Mouse (Mus musculus) embryo, embryonic 11.5 days (tissue): ENCODE results near the gene Apol8.

Source experiments
- DNase-seq: peaks from one replicate; pipeline ENCODE4 v3.0.0-alpha.2; 2012; ENCODE audit warnings: low read depth, low spot score

Apol8 gene

DNA sequence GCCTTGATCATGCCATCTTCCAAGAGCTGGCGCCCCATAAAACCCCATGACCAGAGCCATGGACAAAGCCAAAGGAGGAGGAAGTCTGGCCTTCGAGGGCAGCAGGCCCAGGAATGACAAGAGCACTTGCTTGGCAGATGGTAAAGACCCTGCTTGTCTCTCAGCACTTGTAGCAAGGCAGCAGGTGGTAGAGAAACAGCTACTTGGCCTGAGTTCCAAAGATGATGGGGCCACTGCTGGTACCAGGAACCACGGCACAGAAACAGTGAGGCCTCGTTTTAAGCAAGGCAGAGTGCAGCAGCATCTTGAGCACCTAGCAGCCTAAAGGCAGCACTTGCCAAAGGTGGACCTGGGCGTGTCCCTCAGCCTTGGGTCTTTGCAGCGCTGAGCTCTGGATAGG, 31.6 kb upstream of the Apol8 start:
- no peak for DNase-seq

DNA sequence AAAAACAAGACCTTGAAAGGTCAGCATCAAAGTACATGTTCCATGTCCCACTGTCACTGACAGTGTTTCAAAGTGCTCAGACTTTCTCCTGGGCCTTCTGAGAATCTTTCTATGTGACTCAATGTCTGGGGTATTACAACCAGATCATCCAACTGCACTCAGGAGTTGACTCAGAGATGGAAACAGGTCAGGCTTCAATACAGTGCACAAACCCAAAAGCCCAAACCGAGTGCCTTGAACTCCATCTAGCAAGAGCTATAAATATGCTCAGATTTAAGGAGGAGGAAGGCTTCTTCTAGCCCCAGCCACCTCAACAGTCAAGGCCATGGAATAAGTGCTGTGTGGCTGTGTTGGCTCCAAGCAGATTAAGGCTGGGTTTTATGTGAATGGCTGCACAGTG, 29.0 kb upstream of the Apol8 start:
- no peak for DNase-seq

DNA sequence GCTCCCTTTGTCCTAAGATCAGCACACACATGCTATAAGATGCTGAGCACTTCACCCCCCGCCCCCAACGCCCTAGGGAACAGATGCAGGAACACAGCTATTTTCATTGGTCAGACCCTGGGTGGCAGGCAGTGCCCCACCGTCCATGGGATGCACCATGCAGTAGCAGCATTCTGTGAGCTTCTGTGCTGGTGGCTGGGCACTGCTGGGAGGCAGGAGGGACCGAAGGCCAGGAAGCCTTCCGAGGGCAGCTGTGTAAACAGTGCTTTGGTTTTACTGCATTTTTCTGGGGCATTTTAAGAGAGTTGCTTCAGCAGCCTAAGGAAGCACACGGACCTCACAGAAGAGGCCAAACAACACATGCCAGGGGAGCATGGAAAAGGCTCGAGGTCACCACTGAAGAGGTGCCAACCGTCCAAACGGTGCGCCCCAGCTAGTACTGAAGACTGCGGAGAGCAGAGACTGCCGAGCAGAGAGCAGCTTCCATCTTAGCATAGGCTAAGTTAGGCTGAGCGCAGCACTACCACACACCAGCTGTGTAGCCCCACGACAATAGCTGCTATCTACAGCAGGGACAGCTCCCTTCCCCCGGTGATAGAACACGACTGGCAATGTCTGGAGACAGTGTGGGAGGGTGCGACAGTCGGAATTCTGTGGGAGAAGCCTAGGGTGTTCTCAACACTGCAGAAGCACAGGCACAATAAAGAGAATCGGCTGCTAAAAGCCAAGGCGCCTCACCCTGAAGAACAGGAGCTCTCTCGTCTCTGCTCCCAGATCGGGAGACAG, 27.4 kb upstream of the Apol8 start:
- no peak for DNase-seq

DNA sequence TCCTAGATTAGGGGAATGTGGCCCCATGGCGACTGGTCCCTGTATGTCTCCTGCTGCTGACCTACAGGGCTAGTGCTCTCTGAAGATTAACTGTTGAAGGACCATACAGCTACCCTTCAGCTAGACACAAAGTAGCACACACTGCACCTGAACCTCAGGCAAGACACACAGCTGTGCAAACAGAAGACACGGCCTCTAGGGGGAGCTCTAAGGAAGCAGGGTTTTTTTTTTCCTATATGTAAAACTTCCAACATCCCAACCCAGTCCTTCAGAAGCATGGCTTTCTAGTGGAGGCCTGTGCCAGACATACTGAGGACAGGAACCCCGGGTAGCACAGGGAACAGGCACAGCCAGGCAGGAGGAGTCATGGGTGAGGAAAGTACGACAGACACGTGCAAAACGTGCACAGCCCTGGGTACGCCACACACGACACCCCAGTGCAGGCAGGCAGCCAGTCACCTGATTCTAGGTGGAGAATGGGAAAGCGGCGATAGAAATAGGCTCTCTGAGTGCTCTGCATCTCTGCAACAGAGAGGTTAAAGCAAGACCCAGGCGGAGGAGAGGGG, 25.7 kb upstream of the Apol8 start:
- no peak for DNase-seq

DNA sequence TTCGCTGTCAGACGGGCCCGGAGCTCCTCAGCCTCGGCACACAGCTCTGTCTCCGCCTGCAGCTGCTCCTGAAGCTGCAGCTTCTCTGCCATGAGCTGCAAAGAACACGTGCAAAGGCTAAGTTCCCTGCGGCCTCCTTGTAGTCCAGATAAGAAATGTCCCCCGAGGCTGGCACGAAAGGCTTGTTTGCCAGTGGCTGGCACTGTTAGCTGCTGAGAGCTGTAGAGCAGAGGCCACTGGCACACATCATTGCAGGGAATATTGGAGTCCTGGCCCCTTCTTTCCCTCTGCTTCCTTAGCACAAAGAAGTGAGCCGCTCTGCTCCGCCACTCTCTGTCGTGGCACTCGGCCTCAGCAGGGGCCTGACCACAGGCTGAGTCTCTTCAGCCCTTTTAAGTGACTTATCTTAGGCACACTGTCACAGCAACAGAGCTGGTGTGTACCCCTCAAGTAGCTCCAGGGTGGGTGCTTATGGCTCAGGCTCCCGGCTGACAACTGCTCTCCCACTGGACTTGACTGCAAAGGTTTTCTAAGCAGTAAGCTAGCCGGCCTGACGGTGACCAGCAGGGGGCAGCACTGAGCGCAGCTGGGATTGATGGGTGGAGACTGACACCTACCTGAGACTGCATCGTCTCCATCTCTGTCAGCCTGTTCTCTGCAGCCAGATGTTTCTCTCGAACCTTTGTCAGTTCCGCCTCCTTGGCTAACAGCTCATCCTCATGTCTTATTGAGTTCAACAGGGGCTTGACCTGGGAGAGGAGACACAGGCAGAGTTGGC, 18.6 kb upstream of the Apol8 start:
- peak; percentile 57 for DNase-seq

DNA sequence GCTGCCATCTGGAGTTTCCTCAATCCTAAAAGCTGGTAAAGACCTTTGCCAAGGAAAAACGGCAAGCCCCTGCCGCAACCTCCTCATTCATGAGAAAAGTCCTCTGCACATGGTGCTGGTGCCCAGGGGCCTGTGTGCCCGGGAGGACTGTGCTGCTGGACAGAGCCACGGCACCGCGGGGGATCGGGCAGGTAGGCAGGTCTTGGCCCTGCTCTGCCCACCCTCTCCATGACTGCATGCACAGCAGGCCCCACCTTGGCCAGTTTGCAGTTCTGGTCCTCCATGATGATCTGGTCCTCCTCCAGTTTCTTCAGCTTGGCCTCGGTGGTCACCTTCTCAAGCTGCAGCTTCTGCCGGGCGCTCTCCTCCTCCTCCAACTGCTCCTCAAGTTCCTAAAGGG, 17.5 kb upstream of the Apol8 start:
- DNase-seq: no peak

DNA sequence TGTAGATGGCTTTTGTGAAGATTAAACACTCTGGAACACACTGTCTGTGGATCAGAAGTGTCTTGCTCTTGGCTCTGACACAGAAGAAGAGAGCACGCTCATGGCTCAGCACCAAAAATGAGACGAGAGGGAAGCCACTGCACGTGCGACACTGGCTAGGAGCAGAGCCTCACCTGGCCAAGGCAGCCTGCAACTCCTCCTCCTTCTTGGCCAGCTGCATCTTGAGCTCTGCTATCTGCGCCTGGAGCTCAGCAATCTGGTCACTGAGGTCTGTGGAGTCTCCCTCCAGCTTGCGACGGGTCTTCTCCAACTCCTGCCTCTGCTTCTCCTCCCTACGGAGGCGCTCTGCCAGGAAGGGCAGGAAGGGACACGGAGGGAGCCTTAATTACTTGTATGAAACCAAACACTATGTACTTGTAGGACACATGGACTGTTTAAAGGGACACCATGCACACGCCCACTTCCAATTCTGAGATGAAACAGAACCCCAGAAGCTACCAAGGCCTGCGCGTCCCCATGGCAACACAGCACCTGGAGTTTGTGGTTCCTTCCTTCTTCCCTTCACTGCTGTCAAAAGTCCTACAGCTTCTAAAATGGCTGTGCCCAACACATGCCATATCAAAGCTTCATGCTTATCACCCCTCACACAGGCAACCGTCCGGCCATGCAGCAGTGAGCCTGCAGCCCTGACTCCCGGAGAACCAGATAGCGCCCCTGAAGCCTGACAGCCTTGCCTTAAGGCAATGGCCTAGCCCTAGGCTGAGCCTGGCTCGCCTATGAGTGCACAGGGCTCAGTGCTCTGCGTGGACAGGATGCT, 16.5 kb upstream of the Apol8 start:
- DNase-seq: no peak

DNA sequence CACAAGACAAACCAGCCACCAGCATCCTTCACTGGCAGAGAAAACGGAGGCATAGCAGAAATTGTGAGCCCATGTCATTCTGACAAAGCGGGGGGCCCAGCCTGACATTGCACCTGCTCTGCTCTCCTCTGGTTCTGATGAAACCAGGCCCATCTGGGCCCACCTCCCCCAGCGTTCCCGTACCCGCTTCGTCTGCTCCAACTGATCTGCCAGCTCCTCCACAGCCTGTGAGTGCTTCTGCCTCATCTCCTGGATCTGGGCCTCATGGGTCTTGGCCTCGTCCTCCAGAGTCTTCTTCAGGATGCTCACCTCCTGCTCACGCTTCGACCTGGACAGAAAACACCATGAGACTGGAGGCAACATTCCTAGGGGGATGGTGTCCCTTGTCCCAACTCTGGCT, 14.1 kb upstream of the Apol8 start:
- no peak for DNase-seq

DNA sequence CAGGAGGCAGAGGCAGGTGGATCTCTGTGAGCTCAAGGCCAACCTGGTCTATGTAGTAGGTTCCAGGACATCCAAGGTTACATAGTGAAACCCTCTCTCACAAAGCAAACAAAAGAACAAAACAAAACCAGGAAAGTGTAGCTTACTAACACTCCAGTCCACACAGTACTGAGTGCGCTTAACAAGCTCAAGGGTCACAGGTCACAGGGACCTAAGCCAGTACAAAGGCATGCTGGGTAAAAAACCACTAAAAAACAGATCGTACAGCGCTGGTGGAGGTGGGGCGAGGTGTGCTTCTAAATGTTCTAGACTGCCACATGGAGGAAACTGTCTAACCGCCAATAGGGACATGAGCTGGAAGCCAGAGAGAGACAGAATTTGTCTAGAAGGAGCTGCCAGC, 13.5 kb upstream of the Apol8 start:
- no peak for DNase-seq

DNA sequence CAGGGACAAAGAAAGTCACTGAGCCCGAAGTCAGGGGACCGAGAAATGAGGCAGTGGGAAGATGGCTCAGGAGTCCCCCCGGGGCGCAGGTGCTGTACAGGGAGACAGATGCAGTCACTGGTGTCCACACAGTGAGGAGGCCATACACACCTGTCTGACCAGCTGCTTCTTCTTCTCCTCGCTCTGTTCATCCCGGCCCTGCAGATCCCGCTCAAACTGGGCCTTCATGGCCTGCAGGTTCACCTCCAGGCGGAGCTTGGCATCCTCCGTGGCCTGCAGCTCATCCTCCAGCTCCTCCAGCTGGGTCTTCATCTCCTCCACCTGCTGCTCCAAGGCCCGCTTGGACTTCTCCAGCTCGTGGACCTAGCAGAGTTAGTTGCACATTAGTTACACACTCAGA, 10.2 kb upstream of the Apol8 start:
- no peak for DNase-seq

DNA sequence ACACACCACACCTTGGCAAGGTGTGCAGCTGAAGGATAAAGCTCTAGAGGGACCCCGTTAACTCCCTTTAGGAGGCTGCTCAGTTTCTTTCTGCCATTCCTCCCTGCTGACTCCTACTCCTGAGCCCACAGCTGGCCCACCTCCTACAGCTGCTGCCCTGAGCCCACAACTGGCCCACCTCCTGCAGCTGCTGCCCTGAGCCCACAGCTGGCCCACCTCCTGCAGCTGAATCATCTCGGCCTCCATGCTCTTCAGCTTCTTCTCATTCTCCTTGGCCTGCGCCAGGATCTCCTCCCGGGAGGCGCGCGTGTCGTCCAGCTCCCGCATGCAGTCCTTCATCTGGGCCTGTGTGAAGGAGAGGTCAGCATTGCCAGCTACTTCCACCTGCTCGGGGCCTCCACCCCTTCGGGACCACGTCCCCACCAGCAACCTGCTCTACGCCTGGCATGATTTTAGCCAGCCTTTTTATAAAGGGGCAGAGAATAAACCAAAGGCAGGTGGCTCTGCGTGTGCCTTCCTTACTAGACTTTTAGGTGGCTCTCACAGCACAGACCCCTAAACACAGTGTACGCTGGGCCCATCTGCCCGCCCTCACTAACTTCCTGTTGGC, 8.8 kb upstream of the Apol8 start:
- DNase-seq: no peak

DNA sequence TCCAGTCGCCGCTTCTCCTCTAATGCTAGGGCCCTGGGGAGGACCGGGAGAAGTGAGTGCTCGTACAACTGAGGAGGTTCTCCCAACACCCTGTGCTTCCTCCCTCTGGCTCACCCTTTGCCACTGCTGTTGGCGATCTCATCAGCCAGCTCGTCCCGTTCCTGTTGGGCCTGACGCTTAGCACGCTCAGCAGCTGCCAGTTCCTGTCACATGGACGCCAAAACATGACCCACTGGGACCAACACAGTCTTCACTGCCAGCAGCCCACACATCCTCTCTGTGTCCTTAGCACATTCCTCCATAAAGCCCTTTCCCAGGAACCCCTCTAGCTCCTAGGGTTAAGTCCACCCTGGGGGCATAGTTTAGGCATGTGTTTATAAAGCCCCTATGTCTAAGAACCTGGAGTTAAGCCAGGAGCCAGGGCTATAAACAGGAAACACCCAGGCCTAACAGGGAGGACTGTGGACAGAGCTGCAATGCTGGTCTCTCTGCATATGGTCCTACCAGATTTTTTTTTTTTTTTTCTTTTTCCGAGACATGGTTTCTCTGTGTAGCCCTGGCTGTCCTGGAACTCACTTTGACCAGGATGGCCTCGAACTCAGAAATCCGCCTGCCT, 7.7 kb upstream of the Apol8 start:
- no peak for DNase-seq

DNA sequence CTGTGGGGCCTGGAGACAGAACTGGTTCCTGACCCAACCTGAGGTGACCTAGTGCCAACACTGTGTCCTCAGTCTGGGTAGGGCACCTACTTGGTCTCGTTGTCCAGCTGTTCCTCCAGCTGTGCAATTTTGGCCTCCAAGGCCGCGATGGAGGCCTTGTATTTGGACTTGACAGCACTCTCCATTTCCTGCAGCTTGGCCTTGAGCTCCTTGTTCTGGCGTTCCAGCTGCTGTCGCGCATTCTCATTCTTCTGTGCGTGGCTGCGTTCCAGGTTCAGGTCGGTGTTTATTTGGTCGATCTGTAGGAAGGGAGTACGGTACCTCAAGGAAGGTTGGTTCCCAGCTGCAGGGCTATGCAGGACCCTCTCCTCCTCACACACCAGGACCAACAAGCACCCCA, 6.9 kb upstream of the Apol8 start:
- no peak for DNase-seq

DNA sequence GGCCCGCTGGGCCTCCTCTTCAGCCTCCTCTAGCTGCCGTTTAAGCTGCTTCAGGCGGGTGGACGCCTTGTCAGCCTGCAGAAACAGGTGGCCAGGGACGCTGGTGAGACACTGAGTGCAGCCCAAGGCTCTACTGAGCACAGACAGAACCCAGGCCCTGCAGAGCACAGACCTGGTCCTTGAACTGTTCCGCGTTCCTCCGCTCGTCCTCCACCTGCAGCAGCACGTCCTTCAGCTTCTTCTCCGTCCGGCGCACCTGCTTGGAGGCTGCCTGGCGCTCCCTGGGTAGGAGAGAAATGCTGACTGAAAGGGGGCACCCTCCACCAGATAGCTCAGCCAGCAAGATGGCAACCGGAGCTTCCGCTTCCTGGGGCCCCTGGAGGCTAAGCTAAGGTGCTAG, 6.2 kb upstream of the Apol8 start:
- no peak for DNase-seq

DNA sequence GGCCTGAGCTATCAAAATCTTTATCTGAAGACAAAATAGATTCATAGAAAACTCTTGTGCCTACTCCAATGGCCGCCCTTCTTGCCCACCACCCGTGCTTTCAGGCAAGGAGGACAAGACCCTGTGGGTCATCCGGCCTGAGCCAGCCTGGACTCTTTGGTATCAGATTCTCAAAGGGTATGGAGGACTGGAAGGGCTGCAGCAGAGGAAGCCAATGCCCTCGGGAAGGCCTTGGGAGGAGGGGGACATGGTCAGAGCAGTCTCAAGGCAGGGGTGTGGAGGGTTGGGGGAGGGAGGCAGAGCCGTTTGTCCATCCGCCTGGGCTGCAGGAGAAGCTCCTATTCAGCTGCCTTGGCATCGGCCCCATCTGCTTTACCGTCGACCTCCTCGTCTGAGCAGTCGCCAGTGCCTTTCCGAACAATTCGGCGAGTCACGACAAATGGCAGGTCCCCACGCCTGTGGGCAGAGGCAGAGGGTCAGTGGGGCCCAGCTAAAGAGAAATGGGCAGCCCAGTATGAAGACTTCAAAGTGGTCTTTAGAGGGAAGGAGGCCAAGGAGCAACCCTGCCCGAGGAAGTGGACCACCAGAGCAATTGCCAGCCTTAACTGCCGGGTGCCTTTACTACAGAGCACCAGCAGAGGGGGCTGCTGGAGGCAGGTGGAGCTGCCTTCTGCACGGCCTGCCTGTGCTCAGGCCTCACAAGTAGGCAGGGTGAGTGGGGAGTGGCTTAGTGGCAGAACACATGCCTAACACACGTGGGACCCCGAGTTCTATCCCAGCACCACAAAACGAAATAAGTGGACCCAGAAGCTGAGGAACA, 5.0 kb upstream of the Apol8 start:
- DNase-seq: no peak

DNA sequence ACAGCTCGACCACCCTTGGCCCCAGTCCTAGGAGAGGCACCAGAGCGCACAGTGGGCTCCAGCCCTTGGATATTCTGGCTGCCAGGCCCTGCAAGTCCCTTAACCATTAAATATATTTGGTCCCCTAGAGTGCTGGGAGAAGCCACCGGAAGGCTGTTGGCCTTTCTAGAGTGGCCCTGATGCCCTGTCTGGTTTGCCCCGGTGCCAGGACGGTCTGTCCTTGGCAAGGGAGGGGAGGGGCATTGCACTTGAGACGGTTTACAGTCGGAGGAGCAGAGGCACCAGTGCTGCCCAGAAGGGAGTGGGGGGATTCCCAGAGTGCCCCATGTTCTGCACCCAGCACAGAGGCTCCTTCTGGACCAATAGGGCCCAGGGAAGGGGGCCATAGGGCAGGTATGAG, 4.3 kb upstream of the Apol8 start:
- no peak for DNase-seq

DNA sequence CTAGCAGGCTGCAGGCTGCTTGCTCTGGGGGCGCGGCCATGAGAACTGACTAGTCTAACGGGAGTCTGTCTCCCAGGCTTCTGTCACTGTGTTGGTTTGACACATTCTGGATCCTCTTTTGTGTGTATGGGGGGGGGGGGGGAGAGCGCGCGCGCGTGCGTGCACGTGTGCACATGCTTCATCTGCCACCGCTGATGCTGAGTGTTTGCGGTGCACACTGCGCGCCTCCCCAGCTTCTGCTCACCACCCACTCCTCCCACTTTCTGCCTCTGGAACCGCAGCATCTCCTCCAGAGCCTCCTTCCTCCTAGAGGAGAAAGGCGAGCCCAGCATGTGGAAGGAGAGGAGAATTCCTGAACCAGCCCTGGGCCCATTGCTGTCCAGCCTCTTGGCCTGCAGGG, 3.2 kb upstream of the Apol8 start:
- no peak for DNase-seq

DNA sequence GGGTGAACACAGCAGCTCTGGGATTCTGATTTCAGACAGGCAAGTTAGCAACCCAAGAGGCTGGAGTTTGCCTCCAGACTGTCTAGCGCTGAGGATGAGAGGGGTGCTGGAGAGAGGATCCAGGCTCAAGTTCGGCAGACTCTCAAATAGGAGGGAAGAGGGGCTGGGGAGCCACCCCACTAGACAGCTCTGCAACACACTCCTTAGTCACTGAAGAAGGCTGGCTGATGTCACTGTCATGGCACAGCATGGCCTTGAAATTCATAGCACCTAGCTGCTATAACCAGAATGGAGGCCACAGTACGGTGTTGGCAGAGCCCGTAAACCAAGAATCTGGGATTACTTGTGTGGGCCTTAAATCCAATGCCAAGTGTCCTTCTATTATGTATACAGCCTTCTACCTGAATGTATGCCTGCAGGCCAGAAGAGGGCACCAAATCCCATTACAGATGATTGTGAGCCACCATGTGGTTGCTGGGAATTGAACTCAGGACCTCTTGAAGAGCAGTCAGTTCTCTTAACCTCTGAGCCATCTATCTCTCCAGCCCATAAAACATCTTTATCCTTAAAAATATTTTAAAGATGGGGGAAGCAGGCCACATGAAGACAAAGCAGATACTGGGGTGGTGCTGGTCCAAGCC, 903 bp upstream of the Apol8 start:
- no peak for DNase-seq

DNA sequence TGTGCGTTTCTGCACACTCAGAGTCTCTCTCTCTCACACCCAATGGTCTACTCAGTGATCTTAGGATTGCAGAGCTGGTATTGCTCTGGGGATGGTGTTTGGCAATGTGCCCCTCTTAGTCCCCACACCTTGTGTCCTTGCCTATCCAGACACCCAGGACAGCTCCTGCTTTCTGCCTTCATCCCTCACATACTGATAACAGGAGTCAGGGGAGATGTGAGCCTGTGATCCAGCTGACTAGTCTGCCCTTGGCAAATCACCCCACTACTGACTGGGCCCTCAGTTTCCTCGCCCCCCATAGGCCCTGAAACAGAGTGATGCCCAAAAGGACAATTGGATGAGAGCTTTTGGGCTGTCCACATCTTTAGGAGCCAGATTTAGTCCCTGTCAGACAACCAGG, 722 bp downstream of the Apol8 start:
- DNase-seq: no peak

DNA sequence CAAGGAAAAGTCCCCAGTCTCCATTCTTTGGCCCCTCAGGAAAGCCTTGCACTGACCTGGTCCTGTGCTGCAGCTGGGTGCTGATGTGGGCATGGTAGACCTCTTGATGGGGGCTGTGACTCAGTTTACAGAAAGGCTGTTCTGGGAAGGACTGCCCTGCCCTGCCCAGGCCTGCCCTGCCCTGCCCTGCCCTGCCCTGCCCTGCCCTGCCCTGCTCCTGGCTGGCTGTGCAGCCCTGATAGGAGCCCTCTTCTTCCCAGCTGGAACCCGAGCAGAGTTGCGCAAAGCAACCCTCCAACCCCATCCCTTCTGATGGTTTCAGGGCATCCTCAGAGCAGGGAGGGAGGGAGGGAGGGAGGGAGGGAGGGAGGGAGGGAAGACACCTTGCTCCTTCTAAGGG, 1.7 kb downstream of the Apol8 start:
- DNase-seq: no peak
